Mouse (Mus musculus) v-Abl transformed pro-B cells (cell line): ENCODE measurements at regions not wholly inside any gene's neighbourhood (a gene's known extent, or its start where the extent isn't known, plus 50 kb on each side); places are given as distances from the start of the nearest gene placed in this dataset.

Experiments
- in situ Hi-C, 2 experiments: fragments of 400-800 bp; cut with MboI; formaldehyde crosslinking; loops; one replicate each; pipeline ENCODE4 v1.15.1; 2025; ENCODE audit not compliant: unreplicated experiment in 2 of 2

DNA sequence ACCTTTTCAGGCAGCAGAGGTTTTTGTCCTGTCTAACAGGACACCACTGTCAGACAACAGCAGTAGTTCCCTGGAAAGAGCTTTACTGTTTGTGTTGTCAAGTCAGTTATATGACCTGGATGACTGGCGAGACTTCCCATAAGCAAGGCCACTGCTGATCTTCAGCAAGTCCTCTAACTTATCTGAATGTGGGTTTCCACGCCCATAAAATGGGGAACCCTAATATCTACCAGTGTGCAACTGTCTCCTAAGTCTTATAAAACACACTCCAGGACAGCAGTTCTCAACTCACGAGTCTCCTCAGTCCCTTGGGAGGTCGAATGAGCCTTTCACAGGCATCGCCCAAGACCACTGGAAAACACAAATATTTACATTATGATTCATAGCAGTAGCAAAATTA is 232.9 kb downstream of the Sp3 start:
- in situ Hi-C loops: loop anchor here (25.0 kb wide), 3 partner anchors 315 to 665 kb away; partner anchors contain the start of gene Sp9 (in 1 of the 2)

GRCm38 (mm10) chr2:72749495-72749894 is 230.8 kb downstream of the Sp3 start:
- in situ Hi-C loops: loop anchor here (25.0 kb wide), 3 partner anchors 313 to 663 kb away; partner anchors contain the start of gene Sp9 (in 1 of the 2)

GRCm38 (mm10) chr2:72751441-72751840 is 228.8 kb downstream of the Sp3 start:
- in situ Hi-C loops: no loop called here

DNA sequence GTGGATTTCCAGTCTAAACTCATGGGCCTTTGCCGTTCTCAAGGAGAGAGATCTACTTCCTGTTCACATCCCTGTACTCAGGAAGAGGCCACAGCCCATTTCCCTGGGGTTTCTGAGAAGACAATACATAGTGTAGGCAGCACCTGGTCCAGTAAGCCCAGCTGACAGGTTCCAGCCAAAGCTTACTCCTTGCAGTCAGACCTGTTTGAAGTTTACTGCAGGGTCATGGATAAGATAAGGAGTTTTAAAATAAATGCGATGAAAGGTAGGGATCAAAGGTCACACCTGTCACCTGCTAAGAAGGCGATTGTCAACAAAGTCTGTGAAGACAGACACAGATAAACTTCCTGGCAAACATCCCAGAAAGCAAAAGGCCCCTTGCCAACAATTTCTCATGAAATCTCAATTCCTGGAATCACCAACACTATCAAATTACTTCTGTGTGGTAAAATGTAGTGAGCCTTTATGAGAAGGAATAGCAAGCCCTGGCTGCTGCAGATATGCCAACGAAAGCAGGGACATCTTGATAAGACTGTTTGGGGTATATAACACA is 227.5 kb downstream of the Sp3 start:
- in situ Hi-C loops: no loop called here

DNA sequence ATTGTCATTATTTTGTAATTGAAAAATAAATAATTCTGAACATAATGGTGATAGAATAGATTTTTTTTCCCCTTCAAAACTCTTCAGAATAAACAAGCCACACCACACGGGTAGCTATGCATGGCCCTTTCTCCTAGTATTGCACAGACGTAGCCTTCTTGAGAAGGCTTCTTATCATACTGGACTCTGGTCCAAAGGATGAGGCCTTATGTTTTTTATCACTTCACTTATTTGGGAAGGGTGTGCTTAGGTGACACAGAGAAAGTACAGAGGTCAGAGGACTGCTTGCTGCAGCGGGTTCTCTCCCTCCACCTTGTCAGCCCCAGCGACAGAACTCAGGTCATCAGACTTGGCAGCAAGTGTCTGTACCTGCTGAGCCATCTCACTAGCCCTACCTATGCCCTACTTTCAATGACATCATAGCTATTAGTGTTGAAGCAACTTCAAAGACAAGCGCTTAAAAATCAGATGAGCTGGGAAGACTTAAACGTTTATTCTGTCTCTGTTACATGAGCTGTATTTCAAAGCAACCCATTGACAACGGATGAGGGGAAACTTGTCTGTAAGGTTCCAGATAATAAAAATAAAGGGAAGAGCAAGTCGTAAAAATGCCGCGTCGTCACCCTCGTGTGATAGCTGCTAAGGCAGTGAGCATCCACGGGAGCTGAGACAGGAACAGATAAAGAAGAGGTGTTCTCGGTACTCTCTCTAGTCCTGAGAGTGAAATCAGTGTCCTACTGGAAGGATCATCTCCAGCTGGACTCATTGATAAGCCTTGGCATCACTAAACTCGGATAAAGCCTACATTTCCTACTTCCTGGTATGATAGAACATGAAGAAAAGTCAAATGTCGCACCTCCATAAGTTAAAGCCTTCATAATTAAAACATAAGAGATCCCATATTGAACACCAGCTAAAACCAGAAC is 226.2 kb downstream of the Sp3 start:
- in situ Hi-C loops: no loop called here

DNA sequence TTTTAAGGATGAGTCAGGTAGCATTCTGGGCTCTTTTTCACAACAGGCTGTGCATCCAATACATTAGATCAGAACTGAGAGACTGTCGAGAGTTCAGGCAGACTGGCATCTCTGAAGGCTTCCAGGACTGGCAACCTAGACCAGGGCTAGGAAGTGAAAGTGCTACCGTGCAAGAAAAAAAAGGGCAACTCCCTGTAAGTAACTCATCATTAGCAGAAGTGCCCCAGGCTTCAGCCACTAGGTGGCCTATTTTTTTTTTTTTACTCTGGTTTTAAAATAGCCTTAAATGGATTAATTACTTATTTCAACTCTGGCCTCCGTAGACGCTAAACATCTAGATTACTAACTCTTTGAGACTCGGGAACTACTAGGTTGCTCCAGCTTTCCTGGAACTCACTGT is 216.8 kb downstream of the Sp3 start:
- in situ Hi-C loops: no loop called here

DNA sequence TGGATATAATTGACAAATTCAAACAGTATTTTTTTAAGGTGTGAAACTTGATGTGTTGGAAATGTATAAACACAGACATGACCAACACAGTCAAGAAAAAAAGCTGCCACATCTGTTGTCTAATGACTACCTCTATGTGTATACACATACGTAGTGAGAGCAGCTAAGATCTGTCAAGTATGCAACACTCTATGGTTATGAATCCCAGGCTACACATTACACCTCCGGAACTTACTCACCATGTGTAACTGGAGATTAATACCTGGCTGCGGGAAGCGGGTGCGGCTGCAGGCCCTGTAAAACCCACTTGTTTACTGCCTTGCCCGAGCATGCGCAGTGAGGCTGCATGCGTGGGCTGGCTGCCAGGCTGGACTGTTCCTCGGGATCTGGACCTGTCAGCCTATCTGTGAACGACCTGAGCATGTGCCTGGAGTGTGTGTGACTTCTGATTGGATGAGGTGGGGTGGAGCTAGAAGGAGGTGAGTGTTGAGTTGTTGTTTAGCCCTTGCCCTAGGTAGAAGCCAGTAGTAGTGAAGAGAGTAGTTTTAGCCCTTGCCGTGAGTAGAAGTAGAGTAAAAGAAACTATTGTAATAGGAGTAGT is 211.1 kb downstream of the Sp3 start:
- in situ Hi-C loops: no loop called here

- in situ Hi-C loops: no loop called here
These were observed 206.8 kb downstream of the Sp3 start for GRCm38 (mm10) chr2:72773401-72773800.

DNA sequence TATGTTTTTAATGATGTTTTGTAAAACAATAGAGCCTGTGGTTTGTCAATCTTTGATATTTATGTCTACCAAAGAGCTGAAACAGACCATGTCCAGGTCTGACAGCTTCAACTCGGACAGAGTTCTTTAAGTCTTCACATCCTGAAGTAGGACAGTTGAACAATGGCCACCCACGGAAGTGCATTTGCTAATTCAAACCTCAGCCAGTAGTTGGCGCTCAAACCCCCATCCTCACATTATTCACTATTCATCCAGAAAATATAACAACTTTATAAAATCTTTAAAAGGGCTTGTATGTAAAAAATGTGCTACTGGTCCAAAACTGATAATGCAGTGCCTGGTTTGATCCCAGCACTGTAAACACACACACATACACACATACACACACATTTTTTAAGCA is 202.9 kb downstream of the Sp3 start:
- in situ Hi-C loops: loop anchor here in 1 of 2 experiments (25.0 kb wide), 1 partner anchor 285 kb away; no protein-coding TSS in a partner anchor

GRCm38 (mm10) chr2:72777806-72778510 is 202.3 kb downstream of the Sp3 start:
- in situ Hi-C loops: loop anchor here in 1 of 2 experiments (25.0 kb wide), 1 partner anchor 284 kb away; no protein-coding TSS in a partner anchor

DNA sequence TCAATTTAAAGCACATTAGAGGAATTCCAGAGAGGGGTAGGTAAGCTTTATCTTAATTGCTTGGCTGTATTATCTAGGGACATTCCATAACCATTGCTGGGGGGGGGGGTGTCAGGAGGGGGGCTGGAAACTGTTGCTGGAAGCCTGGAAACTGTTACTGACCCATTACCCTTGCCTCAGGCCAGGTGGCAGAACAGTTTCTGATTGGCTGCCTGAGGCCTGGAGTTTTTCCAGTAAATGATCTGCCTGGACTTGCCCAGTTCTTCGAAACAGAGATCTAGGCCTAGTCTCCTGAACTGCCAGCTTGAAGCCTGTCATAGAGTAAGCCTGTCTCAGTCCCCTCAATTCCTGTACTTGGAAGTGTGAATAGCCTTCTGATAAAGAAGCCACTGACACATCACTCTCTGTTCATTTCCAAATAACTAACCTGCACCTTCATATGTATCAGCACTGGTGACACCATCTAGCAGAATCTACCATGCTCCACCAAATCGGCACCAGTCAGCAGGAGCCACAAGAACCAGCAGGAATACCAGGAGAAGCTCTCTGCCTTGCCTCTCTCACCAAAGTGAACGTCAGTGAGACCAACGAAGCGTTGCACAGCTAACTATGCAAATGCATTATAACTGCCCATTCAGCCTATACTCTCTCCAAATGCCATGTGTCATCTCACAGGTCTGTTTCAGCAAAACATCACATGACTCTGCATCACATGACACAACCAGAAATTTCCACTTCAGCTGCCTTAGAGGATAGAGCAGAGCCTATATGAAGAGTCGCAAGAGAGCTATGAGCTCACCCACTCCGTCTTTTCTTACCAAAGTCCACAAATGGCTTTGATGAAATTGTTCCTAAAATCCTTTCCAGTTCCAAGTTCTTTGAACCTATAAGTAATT is 200.7 kb downstream of the Sp3 start:
- in situ Hi-C loops: loop anchor here in 1 of 2 experiments (25.0 kb wide), 1 partner anchor 283 kb away; no protein-coding TSS in a partner anchor

DNA sequence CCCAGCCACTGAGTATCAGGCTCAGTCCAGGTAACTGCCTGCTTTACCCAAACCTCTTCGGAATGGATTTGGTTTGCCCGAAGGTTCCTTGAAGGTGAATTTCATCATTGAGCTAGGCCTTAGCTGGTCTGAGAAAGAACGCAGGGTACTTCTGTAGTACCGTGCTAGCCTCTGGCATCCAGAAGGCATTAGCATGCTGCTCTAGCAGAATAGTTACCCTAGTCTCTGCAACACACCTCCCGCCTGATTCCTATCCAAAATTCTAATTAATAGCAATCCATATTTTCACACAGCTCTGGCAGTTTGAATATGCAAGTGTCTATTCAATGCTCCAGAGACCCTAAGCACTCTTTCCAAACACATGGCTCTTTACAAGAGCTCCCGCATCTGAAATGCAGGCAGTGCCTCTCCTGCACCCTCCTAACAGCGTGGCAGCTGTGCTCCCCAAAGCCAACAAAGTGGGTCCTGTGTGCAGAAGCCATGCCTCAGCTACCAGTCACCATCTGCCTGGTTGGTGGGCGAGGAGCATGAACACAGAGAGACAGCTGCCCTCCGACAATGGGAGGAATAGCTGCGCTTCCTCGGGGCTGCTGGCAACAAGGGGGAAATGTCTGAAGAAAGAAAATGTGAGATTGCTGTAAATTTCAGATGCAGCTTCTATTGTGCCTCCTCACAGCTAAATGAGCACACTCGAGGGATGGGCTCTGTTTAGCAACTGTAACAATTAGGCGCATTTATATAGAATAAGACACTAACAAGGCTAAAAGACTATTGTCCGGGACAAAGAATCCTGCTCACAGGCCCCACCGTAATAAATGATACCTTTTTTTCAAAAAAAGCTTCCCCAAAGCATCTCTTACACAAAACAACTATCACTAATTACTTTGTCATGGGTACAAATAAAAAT is 198.6 kb downstream of the Sp3 start:
- in situ Hi-C loops: loop anchor here in 1 of 2 experiments (25.0 kb wide), 1 partner anchor 281 kb away; no protein-coding TSS in a partner anchor

DNA sequence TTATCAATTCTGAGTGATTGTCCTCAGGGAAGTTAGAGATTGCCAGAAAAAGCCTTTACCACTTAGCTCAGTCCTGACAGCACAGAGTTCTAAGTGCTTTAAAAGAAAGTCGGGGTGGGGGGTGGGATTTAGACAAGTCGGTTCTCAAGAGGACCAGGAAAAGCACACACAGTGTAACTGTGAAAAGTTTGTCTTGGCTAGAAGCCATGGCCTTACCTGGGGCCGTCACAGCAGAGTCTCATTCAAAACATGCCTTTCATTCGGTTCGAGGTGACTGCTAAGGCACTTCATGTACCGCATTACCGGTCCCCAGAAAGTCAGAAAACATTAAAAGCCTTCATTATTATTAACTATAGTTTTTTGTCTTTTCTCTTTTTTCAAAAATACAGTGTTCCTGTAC is 197.9 kb downstream of the Sp3 start:
- in situ Hi-C loops: loop anchor here in 1 of 2 experiments (25.0 kb wide), 1 partner anchor 280 kb away; no protein-coding TSS in a partner anchor

GRCm38 (mm10) chr2:72785365-72786043 is 194.7 kb downstream of the Sp3 start:
- in situ Hi-C loops: loop anchor here in 1 of 2 experiments (25.0 kb wide), 1 partner anchor 277 kb away; no protein-coding TSS in a partner anchor

- in situ Hi-C loops: loop anchor here in 1 of 2 experiments (25.0 kb wide), 1 partner anchor 276 kb away; no protein-coding TSS in a partner anchor
These were observed 194.1 kb downstream of the Sp3 start for GRCm38 (mm10) chr2:72786044-72786737.

DNA sequence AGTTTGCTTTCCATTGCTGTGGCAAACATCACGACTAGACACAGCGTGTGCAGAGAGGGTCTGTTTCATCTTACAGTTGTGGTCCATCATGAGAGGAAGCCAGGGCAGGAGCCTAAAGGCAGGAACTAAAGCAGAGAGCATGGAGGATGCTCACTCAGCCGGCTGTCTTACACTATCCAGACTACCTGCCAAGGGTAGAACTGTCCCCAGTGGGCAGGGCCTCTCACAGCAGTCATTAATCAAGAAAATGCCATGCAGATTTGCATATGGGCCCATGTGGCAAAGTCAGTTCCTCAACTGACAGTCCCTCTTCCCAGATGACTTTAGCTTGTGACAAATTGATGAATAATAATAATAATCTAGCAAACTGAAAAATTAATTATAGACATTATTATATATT is 192.6 kb downstream of the Sp3 start:
- in situ Hi-C loops: loop anchor here in 1 of 2 experiments (25.0 kb wide), 1 partner anchor 275 kb away; no protein-coding TSS in a partner anchor

DNA sequence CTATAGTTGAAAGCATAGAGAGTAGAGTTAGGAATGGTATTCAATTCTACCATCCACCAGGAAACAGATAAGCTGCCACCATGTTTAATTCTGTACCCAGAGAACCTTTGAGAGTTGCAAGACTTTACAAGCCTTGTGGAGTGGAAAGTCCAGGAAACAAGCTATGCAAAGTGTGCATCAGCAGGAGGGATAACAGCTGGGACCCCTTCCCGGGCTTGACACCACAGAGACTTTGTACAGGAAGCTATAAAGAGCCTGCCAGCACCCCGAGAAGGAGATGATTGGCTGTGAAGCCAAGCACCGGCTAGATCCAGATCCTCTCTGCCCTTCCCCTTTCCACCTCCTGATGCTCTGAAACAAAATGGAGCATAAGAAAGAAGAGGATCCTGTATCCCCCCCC is 188.8 kb downstream of the Sp3 start:
- in situ Hi-C loops: loop anchor here in 1 of 2 experiments (25.0 kb wide), 1 partner anchor 271 kb away; no protein-coding TSS in a partner anchor
